Mouse (Mus musculus) hindbrain, postnatal 0 days (tissue): ENCODE results near the gene Map9. TPM values are rescaled to one million over a fixed set of nuclear protein-coding genes. Genes with fewer than 3 reads are reported as not detected.

Experiments
- ATAC-seq: fragments of 200-750 bp; cut with Nextera tagmentation; 2 replicates; pipeline ENCODE4 v1.8.0; 2017; ENCODE audit warnings: mild to moderate bottlenecking, moderate TSS enrichment, moderate library complexity
- DNase-seq: peaks from one replicate; pipeline ENCODE4 v3.0.0-alpha.2; 2015; ENCODE audit warnings: low spot score
- H3K27ac ChIP-seq: fragments of 300-500 bp; sonication (generic); 2 replicates; pipeline ENCODE4 v1.5.1; 2014; ENCODE audit warnings: mild to moderate bottlenecking
- H3K27me3 ChIP-seq: fragments of 300-500 bp; sonication (generic); 2 replicates; pipeline ENCODE4 v1.6.1; 2014; ENCODE audit warnings: low read length, mixed read lengths; ENCODE audit not compliant: insufficient read depth
- H3K36me3 ChIP-seq: fragments of 300-500 bp; sonication (generic); 2 replicates; pipeline ENCODE4 v1.6.1; 2014; ENCODE audit warnings: low read length, mixed read lengths; ENCODE audit not compliant: insufficient read depth
- H3K4me1 ChIP-seq: fragments of 300-500 bp; sonication (generic); 2 replicates; pipeline ENCODE4 v1.6.1; 2014; ENCODE audit warnings: antibody characterized with exemption, low read length, mixed read lengths; ENCODE audit not compliant: insufficient read depth
- H3K4me2 ChIP-seq: fragments of 300-500 bp; sonication (generic); 2 replicates; pipeline ENCODE4 v1.6.1; 2014; ENCODE audit warnings: low read depth, mild to moderate bottlenecking, low read length, moderate library complexity, mixed read lengths
- H3K4me3 ChIP-seq: fragments of 300-500 bp; sonication (generic); 2 replicates; pipeline ENCODE4 v1.5.1; 2014; ENCODE audit warnings: low read length
- H3K9ac ChIP-seq: fragments of 300-500 bp; sonication (generic); replicated peaks from 2 replicates; pipeline ENCODE4 v1.6.1; 2014; ENCODE audit warnings: mild to moderate bottlenecking, low read length, moderate library complexity, mixed read lengths
- H3K9me3 ChIP-seq: fragments of 300-500 bp; sonication (generic); 2 replicates; pipeline ENCODE4 v1.6.1; 2016; ENCODE audit warnings: low read length, mixed read lengths
- CTCF ChIP-seq: IDR thresholded peaks from 2 replicates; pipeline ENCODE4 v1.5.1; 2016; ENCODE audit warnings: antibody characterized with exemption, control low read depth, low read depth
- WGBS: fragments of 180-500 bp; shearing (Covaris S2); extraction: QIAGEN DNeasy Blood & Tissue Kit; methylation state at CpG from one replicate; pipeline ENCODE4 v1.1.7; 2014; 5-methylcytosine and 5-hydroxymethylcytosine counted together
- polyA plus RNA-seq: library from polyadenylated mRNA; unstranded; fragments of >200 nt; fragmentation: Nextera tagmentation; extraction: Ambion mirVana; gene quantifications from 2 replicates; pipeline ENCODE4 v1.2.1, GENCODE M21; 2015
- total RNA-seq: library from RNA; depleted of rRNA; stranded (reverse); fragments of >200 nt; gene quantifications from 2 replicates; pipeline ENCODE4 v1.2.3, GENCODE M21; 2014

Map9 gene
- total and polyA plus RNA-seq, 2 experiments from 2014 or later: 47.8 to 118 TPM

GRCm38 (mm10) chr3:82364988-82365387 lies 7.1 kb downstream of the Map9 start:
- Histone ChIP-seq H3K9me3 (no peaks in the 10 kb centered on the region), H3K27ac (no peak overlapping the region), H3K4me3 (no peak overlapping the region), H3K36me3 (peaks cover 22% of the 10 kb centered on the region), H3K9ac (no peak overlapping the region), H3K4me2 (no peak overlapping the region), H3K4me1 (no peaks in the 10 kb centered on the region), H3K27me3 (no peaks in the 10 kb centered on the region)
- ATAC-seq (peak; percentile 70), DNase-seq (peak; percentile 82)
- TF ChIP-seq CTCF: peak; percentile 94
- WGBS: 21% methylated on average over 4 of the region's 4 CpGs

- Histone ChIP-seq H3K4me1 (no peaks in the 10 kb centered on the region), H3K9me3 (no peaks in the 10 kb centered on the region), H3K27ac (no peak overlapping the region), H3K4me2 (no peak overlapping the region), H3K9ac (no peak overlapping the region), H3K36me3 (peaks cover 25% of the 10 kb centered on the region), H3K4me3 (no peak overlapping the region), H3K27me3 (no peaks in the 10 kb centered on the region)
- DNase-seq (no peak), ATAC-seq (no peak)
- WGBS: 80% methylated on average over 21 of the region's 21 CpGs
- TF ChIP-seq CTCF: no peak
Observed at GRCm38 (mm10) chr3:82369063-82369860, 11.4 kb downstream of the Map9 start.

- ATAC-seq: no peak
- no peak for DNase-seq
- no peak for TF ChIP-seq CTCF
- Histone ChIP-seq H3K4me2 (no peak overlapping the region), H3K36me3 (peaks cover 25% of the 10 kb centered on the region), H3K4me1 (no peaks in the 10 kb centered on the region), H3K27me3 (no peaks in the 10 kb centered on the region), H3K9me3 (no peaks in the 10 kb centered on the region), H3K9ac (no peak overlapping the region), H3K4me3 (no peak overlapping the region), H3K27ac (no peak overlapping the region)
- WGBS: 91% methylated on average over 10 of the region's 10 CpGs
Observed at GRCm38 (mm10) chr3:82370439-82371011, 12.7 kb downstream of the Map9 start.

GRCm38 (mm10) chr3:82376965-82377364 lies 19.1 kb downstream of the Map9 start:
- Histone ChIP-seq H3K9me3 (no peaks in the 10 kb centered on the region), H3K4me1 (no peaks in the 10 kb centered on the region), H3K4me2 (no peak overlapping the region), H3K27ac (no peak overlapping the region), H3K4me3 (no peak overlapping the region), H3K36me3 (peaks cover 43% of the 10 kb centered on the region), H3K27me3 (no peaks in the 10 kb centered on the region), H3K9ac (no peak overlapping the region)
- ATAC-seq (no peak), DNase-seq (no peak)
- no peak for TF ChIP-seq CTCF
- WGBS: 83% methylated on average over 14 of the region's 14 CpGs

- Histone ChIP-seq H3K27ac (no peak overlapping the region), H3K36me3 (peaks cover 47% of the 10 kb centered on the region), H3K9ac (no peak overlapping the region), H3K27me3 (no peaks in the 10 kb centered on the region), H3K4me2 (no peak overlapping the region), H3K9me3 (no peaks in the 10 kb centered on the region), H3K4me1 (no peaks in the 10 kb centered on the region), H3K4me3 (no peak overlapping the region)
- DNase-seq (no peak), ATAC-seq (no peak)
- TF ChIP-seq CTCF: no peak
- WGBS: 74% methylated on average over 11 of the region's 11 CpGs
Observed at GRCm38 (mm10) chr3:82382325-82382724, 24.5 kb downstream of the Map9 start.

GRCm38 (mm10) chr3:82385091-82385490 lies 27.2 kb downstream of the Map9 start:
- Histone ChIP-seq H3K9ac (no peak overlapping the region), H3K27me3 (no peaks in the 10 kb centered on the region), H3K36me3 (peaks cover 44% of the 10 kb centered on the region), H3K9me3 (no peaks in the 10 kb centered on the region), H3K27ac (no peak overlapping the region), H3K4me1 (no peaks in the 10 kb centered on the region), H3K4me3 (no peak overlapping the region), H3K4me2 (no peak overlapping the region)
- ATAC-seq (no peak), DNase-seq (no peak)
- no peak for TF ChIP-seq CTCF
- 86% methylated on average over 8 of the region's 8 CpGs for WGBS

DNA sequence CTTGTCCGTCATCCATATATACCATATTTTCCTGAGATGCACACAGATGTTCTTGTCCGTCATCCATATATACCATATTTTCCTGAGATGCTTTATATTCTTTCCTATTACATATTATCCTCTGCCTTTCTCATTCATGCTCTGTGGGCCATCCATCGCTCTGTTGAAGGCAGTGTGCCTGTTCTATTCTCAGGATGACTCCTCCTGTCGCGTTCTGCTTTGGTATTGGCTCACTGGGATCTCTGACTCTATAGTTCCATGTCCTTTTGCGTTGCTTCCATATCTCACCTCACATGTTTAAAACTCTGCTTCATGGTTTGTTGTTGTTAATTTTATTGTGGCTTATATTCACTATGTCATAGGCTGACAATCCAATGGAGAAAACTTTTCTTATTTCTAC lies 48.0 kb downstream of the Map9 start:
- Histone ChIP-seq H3K9ac (no peak overlapping the region), H3K36me3 (no peaks in the 10 kb centered on the region), H3K4me3 (no peak overlapping the region), H3K4me1 (no peaks in the 10 kb centered on the region), H3K27me3 (no peaks in the 10 kb centered on the region), H3K27ac (no peak overlapping the region), H3K9me3 (no peaks in the 10 kb centered on the region), H3K4me2 (no peak overlapping the region)
- WGBS: 74% methylated on average over 6 of the region's 6 CpGs
- peak; percentile 12; the same call in 1 of the 2 replicates for ATAC-seq
- no peak for TF ChIP-seq CTCF
- DNase-seq: no peak
